Mouse (Mus musculus): ENCODE measurements around the gene Ccdc102a. TPM values are rescaled to one million over a fixed set of nuclear protein-coding genes. Genes with fewer than 3 reads are reported as not detected.

The Ccdc102a gene
- total and polyA plus RNA-seq, 3 experiments = 2.5 to 5.8 (median 2.8) TPM

GRCm38 (mm10) chr8:94916960-94917324, 956 bp downstream of the Ccdc102a start:
- no peak for DNase-seq (ENCODE audit: extremely low read depth)
- dilution Hi-C loops (cut with MboI; ENCODE audit: extremely low pct_ligation_motif_present, extremely low pct_unique_long_range_greater_than_20kb, low sequenced_read_pairs) (no loop called here), in situ Hi-C loops (cut with MboI; ENCODE audit: low pct_ligation_motif_present, low pct_unique_long_range_greater_than_20kb, low sequenced_read_pairs) (no loop called here)
- peaks cover 7% of the 10 kb centered on the region for H3K9me3 ChIP-seq (replicated peaks; ENCODE audit: low read length)
- H3K27ac ChIP-seq (ENCODE audit: insufficient read depth, low read depth) = no peak overlapping the region
- H3K27me3 ChIP-seq (replicated peaks) = peaks cover 1% of the 10 kb centered on the region
- peak overlapping the region; percentile 18; the same call in 1 of the 2 replicates for H3K9ac ChIP-seq (ENCODE audit: insufficient read depth, low read depth)
- peaks cover 12 to 35% of the 10 kb centered on the region in 2 experiments for H3K4me1 ChIP-seq (ENCODE audit: control insufficient read depth in 1 of 2, insufficient read depth in 2 of 2)
- H3K79me2 ChIP-seq (replicated peaks; ENCODE audit: control insufficient read depth, extremely low read depth, insufficient read depth, poor library complexity, severe bottlenecking) = no peaks in the 10 kb centered on the region
- no peak for TF ChIP-seq HCFC1 (IDR thresholded peaks at IDR 0.05; ENCODE audit: low read depth, low read length)
- TF ChIP-seq ZKSCAN1 (IDR thresholded peaks at IDR 0.05; ENCODE audit: borderline replicate concordance, low read depth, low read length) = no peak
- TF ChIP-seq BHLHE40 (IDR thresholded peaks at IDR 0.05; ENCODE audit: low read depth, low read length) = no peak
- no peak for TF ChIP-seq MXI1 (IDR thresholded peaks at IDR 0.05; ENCODE audit: low read depth, low read length)
- no peak for TF ChIP-seq NELFE (IDR thresholded peaks at IDR 0.05; ENCODE audit: low read depth, low read length)
- no peak for TF ChIP-seq POLR2AphosphoS2 (IDR thresholded peaks at IDR 0.05; ENCODE audit: low read depth, low read length)
- no peak for TF ChIP-seq POLR2A (IDR thresholded peaks at IDR 0.05; ENCODE audit: low read depth, low read length)
- TF ChIP-seq USF2 (conservative IDR thresholded peaks at IDR 0.05; ENCODE audit: low read depth, low read length) = no peak
- no peak; the same call in 1 of the 2 replicates for TF ChIP-seq IRF4 (IDR thresholded peaks at IDR 0.05; ENCODE audit: low read depth, low read length)
- no peak for TF ChIP-seq SMC3 (IDR thresholded peaks at IDR 0.05; ENCODE audit: low read depth, low read length)
- TF ChIP-seq JUND (conservative IDR thresholded peaks at IDR 0.05; ENCODE audit: low read depth, low read length) = no peak
- TF ChIP-seq SIN3A (IDR thresholded peaks at IDR 0.05; ENCODE audit: low read length) = no peak
- no peak for TF ChIP-seq TCF12 (IDR thresholded peaks at IDR 0.05; ENCODE audit: low read depth, low read length)
- TF ChIP-seq JUN (IDR thresholded peaks at IDR 0.05; ENCODE audit: insufficient read depth, low read depth, low read length) = no peak
- no peak for TF ChIP-seq CHD1 (IDR thresholded peaks at IDR 0.05; ENCODE audit: low read depth, low read length)
- TF ChIP-seq MAFK (IDR thresholded peaks at IDR 0.05; ENCODE audit: insufficient replicate concordance, low read length) = no peak
- no peak for TF ChIP-seq EP300 (IDR thresholded peaks at IDR 0.05; ENCODE audit: low read length)
- H3K4me3 ChIP-seq (replicated peaks in 1 of 3; ENCODE audit: low read depth in 2 of 3, low read length in 2 of 3, poor library complexity in 1 of 3) = peak overlapping the region; percentile 44 to 62 (median 59)
- peak overlapping the region; percentile 53 for H3K4me2 ChIP-seq (ENCODE audit: insufficient read depth, low read depth, poor library complexity, severe bottlenecking)
- H3K36me3 ChIP-seq (replicated peaks in 1 of 2; ENCODE audit: control insufficient read depth in 1 of 2, insufficient read depth in 1 of 2, low read length in 1 of 2) = peaks cover 10 to 15% of the 10 kb centered on the region in 2 experiments

DNA sequence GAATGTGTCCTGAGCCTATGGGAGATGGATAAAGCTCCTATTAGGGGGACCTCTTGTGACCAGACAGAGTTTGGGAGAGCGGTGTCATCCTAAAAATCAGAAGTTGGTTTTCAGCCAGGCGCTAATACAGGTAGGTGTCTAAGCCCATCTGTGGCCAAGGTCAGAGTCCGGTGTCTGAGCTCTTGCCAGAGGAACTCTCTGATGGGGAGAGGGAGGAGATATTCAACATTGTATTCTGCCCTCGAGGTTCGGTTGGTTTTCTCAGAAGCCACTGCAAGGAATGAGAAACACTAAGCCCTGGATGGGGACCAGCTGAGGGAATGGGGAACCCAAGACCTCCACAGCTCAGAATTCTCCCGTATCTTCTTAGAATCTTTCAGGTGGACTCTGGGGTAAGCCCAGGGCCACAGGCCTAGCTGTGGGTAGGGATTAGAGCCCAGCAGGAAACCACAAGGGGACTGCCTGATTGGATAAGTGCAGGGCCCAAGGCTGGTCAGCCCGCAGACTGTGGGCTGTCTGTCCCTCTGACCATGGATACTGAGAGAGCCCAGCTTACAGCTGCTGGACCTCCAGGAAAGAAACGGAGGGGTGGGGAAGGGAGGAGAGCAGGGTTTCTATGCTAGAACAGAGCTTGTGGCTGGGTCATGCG, 1.5 kb downstream of the Ccdc102a start:
- H3K9ac ChIP-seq (ENCODE audit: insufficient read depth, low read depth) = no peak overlapping the region
- H3K79me2 ChIP-seq (replicated peaks; ENCODE audit: control insufficient read depth, extremely low read depth, insufficient read depth, poor library complexity, severe bottlenecking) = no peaks in the 10 kb centered on the region
- dilution Hi-C loops (cut with MboI; ENCODE audit: extremely low pct_ligation_motif_present, extremely low pct_unique_long_range_greater_than_20kb, low sequenced_read_pairs) = no loop called here
- H3K4me1 ChIP-seq (ENCODE audit: control insufficient read depth in 1 of 2, insufficient read depth in 2 of 2) = peaks cover 12 to 38% of the 10 kb centered on the region in 2 experiments
- no peak overlapping the region for H3K27ac ChIP-seq (ENCODE audit: insufficient read depth, low read depth)
- in situ Hi-C loops (cut with MboI; ENCODE audit: low pct_ligation_motif_present, low pct_unique_long_range_greater_than_20kb, low sequenced_read_pairs) = no loop called here
- 0 out of 2 replicates have a peak overlapping the region, but pooled peaks have one; percentile 53 for H3K4me2 ChIP-seq (ENCODE audit: insufficient read depth, low read depth, poor library complexity, severe bottlenecking)
- peak overlapping the region in 1 of 3 experiments; percentile 44 for H3K4me3 ChIP-seq (replicated peaks in 1 of 3; ENCODE audit: low read depth in 2 of 3, low read length in 2 of 3, poor library complexity in 1 of 3)
- DNase-seq (ENCODE audit: extremely low read depth) = no peak
- no peak for TF ChIP-seq ZNF384 (IDR thresholded peaks at IDR 0.05; ENCODE audit: low read depth, low read length)
- TF ChIP-seq NRF1 (IDR thresholded peaks at IDR 0.05; ENCODE audit: low read depth, low read length) = no peak
- TF ChIP-seq USF1 (IDR thresholded peaks at IDR 0.05; ENCODE audit: low read depth, low read length) = no peak
- TF ChIP-seq ZKSCAN1 (IDR thresholded peaks at IDR 0.05; ENCODE audit: borderline replicate concordance, low read depth, low read length) = no peak
- no peak for TF ChIP-seq ETS1 (conservative IDR thresholded peaks at IDR 0.05; ENCODE audit: low read depth, low read length)
- no peak for TF ChIP-seq PAX5 (IDR thresholded peaks at IDR 0.05; ENCODE audit: low read length)
- TF ChIP-seq ELF1 (IDR thresholded peaks at IDR 0.05; ENCODE audit: low read depth, low read length) = no peak
- TF ChIP-seq UBTF (IDR thresholded peaks at IDR 0.05; ENCODE audit: low read depth, low read length) = no peak
- no peak for TF ChIP-seq ZMIZ1 (IDR thresholded peaks at IDR 0.05; ENCODE audit: low read depth, low read length)
- no peak for TF ChIP-seq RAD21 (IDR thresholded peaks at IDR 0.05; ENCODE audit: low read depth, low read length)
- TF ChIP-seq CHD2 (IDR thresholded peaks at IDR 0.05; ENCODE audit: low read length) = no peak
- TF ChIP-seq TBP (conservative IDR thresholded peaks at IDR 0.05; ENCODE audit: low read depth, low read length) = no peak
- TF ChIP-seq SMC3 (IDR thresholded peaks at IDR 0.05; ENCODE audit: low read depth, low read length) = no peak
- no peak for TF ChIP-seq CTCF (conservative IDR thresholded peaks at IDR 0.05 in 1 of 2, IDR thresholded peaks at IDR 0.05 in 1 of 2; ENCODE audit: low read depth in 2 of 2, low read length in 2 of 2)
- TF ChIP-seq MAX (IDR thresholded peaks at IDR 0.05; ENCODE audit: low read length) = no peak
- no peak for TF ChIP-seq KAT2A (IDR thresholded peaks at IDR 0.05; ENCODE audit: insufficient replicate concordance, low read length)
- peaks cover 10 to 19% of the 10 kb centered on the region in 2 experiments for H3K36me3 ChIP-seq (replicated peaks in 1 of 2; ENCODE audit: control insufficient read depth in 1 of 2, insufficient read depth in 1 of 2, low read length in 1 of 2)
- peaks cover 1% of the 10 kb centered on the region for H3K27me3 ChIP-seq (replicated peaks)
- H3K9me3 ChIP-seq (replicated peaks; ENCODE audit: low read length) = peaks cover 7% of the 10 kb centered on the region

Measured in CH12.LX (cell line).